Mouse (Mus musculus): Measurements from ENCODE around the gene Mup20. TPM values are rescaled to one million over a fixed set of nuclear protein-coding genes. Genes with fewer than 3 reads are reported as not detected.
"Not testable (repeated sequence)": the region's sequence is repeated elsewhere in the genome, so short reads cannot be mapped to it uniquely, and the experiment has no call there.

The Mup20 gene
- not detected in 2 replicates for polyA plus RNA-seq (2015; fragmentation: Nextera tagmentation; extraction: Ambion mirVana)

DNA sequence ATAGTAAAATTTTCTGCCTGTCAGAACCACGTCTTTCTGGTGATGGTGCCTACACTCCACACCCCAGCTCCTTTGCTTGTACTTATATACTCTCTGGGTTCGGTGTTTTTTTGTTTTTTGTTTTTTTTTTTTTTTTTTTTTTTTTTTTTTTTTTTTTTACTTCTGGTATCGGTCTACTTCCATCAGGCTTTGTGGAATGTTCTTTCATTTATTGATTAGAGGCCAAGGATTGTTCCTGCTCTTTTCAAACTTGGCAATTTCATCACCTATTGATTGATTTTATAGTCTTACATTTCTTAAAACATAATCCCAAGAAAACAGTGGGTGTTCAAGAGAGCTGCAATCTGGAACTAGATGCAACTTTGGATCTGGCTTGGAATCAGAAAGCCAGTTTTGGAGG is at the start of gene Mup20:
Gene Mup20 (minus strand): TSS at position 101 of the 400 bp plus-strand sequence.
- not testable (repeated sequence) for H3K4me3 ChIP-seq (ENCODE audit: low read length); H3K9ac ChIP-seq (ENCODE audit: low read depth, low read length); H3K4me2 ChIP-seq (ENCODE audit: low read depth, low read length); H3K27ac ChIP-seq (ENCODE audit: low read length); H3K4me1 ChIP-seq (ENCODE audit: control insufficient read depth, insufficient read depth, low read length); H3K27me3 ChIP-seq (replicated peaks; ENCODE audit: control insufficient read depth, insufficient read depth, low read length); H3K36me3 ChIP-seq (ENCODE audit: control insufficient read depth, insufficient read depth, low read length); ATAC-seq; H3K9me3 ChIP-seq (ENCODE audit: control insufficient read depth, low read length)
- 76% methylated on average over 2 of the region's 3 CpGs for WGBS

DNA sequence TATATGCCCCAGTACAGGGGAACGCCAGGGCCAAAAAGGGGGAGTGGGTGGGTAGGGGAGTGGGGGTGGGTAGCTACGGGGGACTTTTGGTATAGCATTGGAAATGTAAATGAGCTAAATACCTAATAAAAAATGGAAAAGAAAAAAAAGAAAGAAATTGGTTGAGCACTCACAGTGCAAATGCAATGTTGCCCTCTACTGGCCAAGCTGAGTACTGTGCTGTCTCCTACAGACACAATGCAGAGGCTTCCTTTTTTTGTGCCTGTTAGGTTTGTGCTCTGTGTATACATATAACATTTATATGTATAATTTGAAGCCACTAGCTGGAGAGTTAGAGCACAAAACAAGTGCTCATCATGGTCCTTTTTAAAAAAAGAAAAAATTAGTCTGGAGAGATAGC is 49.4 kb upstream of the Mup20 start:
- H3K9ac ChIP-seq (ENCODE audit: low read depth, low read length); ATAC-seq: not testable (repeated sequence)
- WGBS: 60% methylated on average over 1 of the region's 2 CpGs

DNA sequence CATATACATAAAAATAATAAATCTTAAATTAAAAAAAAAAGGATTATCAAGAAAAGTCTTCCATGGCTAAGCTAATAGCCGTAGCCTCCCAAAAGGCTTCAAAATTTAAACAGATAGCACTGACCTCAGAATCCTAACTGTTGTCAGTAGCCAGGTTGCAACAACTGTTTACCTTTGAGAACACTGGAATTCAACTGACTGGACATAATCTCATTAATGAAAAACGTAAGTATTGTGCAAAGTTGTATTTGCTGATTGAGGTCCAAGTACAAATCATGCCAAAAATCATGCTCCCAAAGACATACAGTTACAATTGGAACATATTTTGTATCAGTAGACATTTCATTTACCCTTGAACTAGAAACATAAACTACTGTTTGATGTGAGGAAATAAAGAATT is 34.0 kb upstream of the Mup20 start:
- Histone ChIP-seq H3K9ac (ENCODE audit: low read depth, low read length) (no peak overlapping the region), H3K4me2 (ENCODE audit: low read depth, low read length) (no peak overlapping the region), H3K36me3 (ENCODE audit: control insufficient read depth, insufficient read depth, low read length) (no peaks in the 10 kb centered on the region), H3K4me1 (ENCODE audit: control insufficient read depth, insufficient read depth, low read length) (no peaks in the 10 kb centered on the region), H3K9me3 (ENCODE audit: control insufficient read depth, low read length) (no peaks in the 10 kb centered on the region), H3K27ac (ENCODE audit: low read length) (no peak overlapping the region), H3K4me3 (ENCODE audit: low read length) (no peak overlapping the region), H3K27me3 (replicated peaks; ENCODE audit: control insufficient read depth, insufficient read depth, low read length) (no peaks in the 10 kb centered on the region)
- ATAC-seq: no peak
- 77% methylated on average over 2 of the region's 2 CpGs for WGBS

More for the DNA sequence above, 49.4 kb upstream of the Mup20 start:
- not testable (repeated sequence) for H3K4me1 ChIP-seq (ENCODE audit: control insufficient read depth, insufficient read depth, low read length); H3K36me3 ChIP-seq (ENCODE audit: control insufficient read depth, insufficient read depth, low read length); H3K4me2 ChIP-seq (ENCODE audit: low read depth, low read length); H3K9me3 ChIP-seq (ENCODE audit: control insufficient read depth, low read length); H3K27ac ChIP-seq (ENCODE audit: low read length); H3K27me3 ChIP-seq (replicated peaks; ENCODE audit: control insufficient read depth, insufficient read depth, low read length); H3K4me3 ChIP-seq (ENCODE audit: low read length)

DNA sequence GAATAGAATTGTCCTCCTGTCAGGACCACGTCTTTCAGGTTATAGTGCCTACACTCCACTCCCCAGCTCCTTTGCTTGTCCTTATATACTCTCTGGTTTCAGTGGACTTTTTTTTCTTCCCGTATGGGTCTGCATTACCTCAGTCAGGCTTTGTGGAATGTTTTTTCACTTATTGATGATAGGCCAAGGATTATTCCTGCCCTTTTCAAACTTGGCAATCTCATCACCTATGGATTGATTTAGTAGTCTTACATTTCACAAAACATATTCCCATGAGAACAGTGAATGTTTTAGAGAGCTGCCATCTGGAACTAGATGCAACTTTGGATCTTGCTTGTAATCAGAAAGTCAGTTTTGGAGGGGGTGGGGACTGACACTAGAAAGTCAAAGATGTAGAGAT is 33.3 kb upstream of the Mup20 start, which contains the start of gene Mup3:
Gene Mup3 (minus strand): TSS at position 102 of the 400 bp plus-strand sequence.
- Histone ChIP-seq H3K9ac (ENCODE audit: low read depth, low read length) (no peak within 1 kb of the TSS), H3K9me3 (ENCODE audit: control insufficient read depth, low read length) (no peaks in the 10 kb centered on the region), H3K4me1 (ENCODE audit: control insufficient read depth, insufficient read depth, low read length) (no peaks in the 10 kb centered on the region), H3K4me2 (ENCODE audit: low read depth, low read length) (no peak within 1 kb of the TSS), H3K4me3 (ENCODE audit: low read length) (no peak within 1 kb of the TSS), H3K27ac (ENCODE audit: low read length) (no peak within 1 kb of the TSS), H3K27me3 (replicated peaks; ENCODE audit: control insufficient read depth, insufficient read depth, low read length) (no peaks in the 10 kb centered on the region), H3K36me3 (ENCODE audit: control insufficient read depth, insufficient read depth, low read length) (no peaks in the 10 kb centered on the region)
- no peak for ATAC-seq
- WGBS: 76% methylated on average over 2 of the region's 2 CpGs

DNA sequence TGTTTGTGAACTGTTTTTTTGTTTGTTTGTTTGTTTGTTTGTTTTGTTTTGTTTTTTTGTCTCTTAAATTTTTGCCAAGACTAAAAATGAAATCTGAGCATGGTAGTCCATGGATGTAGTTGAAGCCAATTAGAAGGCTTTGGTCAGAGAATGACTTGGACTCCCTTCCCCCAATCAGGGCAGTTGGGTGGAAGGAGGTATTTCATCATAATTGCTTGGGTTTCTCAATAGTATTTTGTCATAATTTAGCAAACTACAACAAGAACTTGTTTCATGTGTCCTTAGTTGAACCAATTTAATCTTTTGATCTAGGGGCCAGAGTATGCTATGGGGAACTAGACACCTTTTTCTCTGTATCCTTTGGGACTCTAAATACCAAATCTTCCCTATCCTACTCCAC is 28.8 kb upstream of the Mup20 start:
- Histone ChIP-seq H3K4me3 (ENCODE audit: low read length) (no peak overlapping the region), H3K4me2 (ENCODE audit: low read depth, low read length) (no peak overlapping the region), H3K4me1 (ENCODE audit: control insufficient read depth, insufficient read depth, low read length) (no peaks in the 10 kb centered on the region), H3K9me3 (ENCODE audit: control insufficient read depth, low read length) (no peaks in the 10 kb centered on the region), H3K9ac (ENCODE audit: low read depth, low read length) (no peak overlapping the region), H3K36me3 (ENCODE audit: control insufficient read depth, insufficient read depth, low read length) (no peaks in the 10 kb centered on the region), H3K27ac (ENCODE audit: low read length) (no peak overlapping the region), H3K27me3 (replicated peaks; ENCODE audit: control insufficient read depth, insufficient read depth, low read length) (no peaks in the 10 kb centered on the region)
- ATAC-seq: no peak

DNA sequence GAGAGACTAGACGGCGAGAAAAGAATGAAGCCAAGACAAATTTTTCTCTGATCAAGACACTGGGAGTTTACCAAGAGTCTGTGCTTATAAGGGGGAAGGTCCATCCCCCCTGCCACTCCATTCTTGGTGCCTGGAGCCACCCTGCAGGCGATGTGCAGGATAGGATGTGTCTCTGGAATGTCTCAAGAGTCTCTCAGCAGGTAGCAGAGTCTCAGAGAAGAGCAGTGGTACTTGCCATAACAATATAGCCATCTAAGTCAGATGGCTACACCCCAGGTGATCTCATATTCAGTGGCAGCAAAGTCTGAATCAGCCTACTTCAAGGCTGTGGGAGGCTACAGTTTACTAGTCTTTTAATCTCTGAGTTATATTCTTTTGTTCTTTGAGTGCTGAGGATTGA is 21.2 kb upstream of the Mup20 start:
- ATAC-seq: no peak
- 71% methylated on average over 3 of the region's 3 CpGs for WGBS
- Histone ChIP-seq H3K4me1 (ENCODE audit: control insufficient read depth, insufficient read depth, low read length) (no peaks in the 10 kb centered on the region), H3K27me3 (replicated peaks; ENCODE audit: control insufficient read depth, insufficient read depth, low read length) (no peaks in the 10 kb centered on the region), H3K27ac (ENCODE audit: low read length) (no peak overlapping the region), H3K9ac (ENCODE audit: low read depth, low read length) (no peak overlapping the region), H3K4me2 (ENCODE audit: low read depth, low read length) (no peak overlapping the region), H3K9me3 (ENCODE audit: control insufficient read depth, low read length) (no peaks in the 10 kb centered on the region), H3K36me3 (ENCODE audit: control insufficient read depth, insufficient read depth, low read length) (no peaks in the 10 kb centered on the region), H3K4me3 (ENCODE audit: low read length) (no peak overlapping the region)

DNA sequence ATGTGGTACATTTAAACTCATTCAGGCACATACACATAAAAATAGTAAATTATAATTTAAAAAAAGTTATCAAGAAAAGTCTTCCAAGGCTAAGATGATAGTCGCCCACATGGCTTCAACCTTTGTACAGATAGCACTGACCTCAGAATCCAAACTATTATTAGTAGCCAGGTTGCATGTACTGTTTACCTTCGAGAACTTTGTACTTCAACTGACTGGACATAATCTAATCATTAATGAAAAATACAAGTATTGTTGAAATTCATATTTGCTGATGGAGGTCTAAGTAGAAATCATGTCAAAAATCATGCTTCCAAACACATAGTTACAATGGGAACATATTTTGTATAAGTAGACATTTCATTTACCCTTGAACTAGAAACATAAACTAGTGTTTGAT is 822 bp upstream of the Mup20 start:
- ATAC-seq; H3K27me3 ChIP-seq (replicated peaks; ENCODE audit: control insufficient read depth, insufficient read depth, low read length); H3K9ac ChIP-seq (ENCODE audit: low read depth, low read length); H3K4me3 ChIP-seq (ENCODE audit: low read length); H3K36me3 ChIP-seq (ENCODE audit: control insufficient read depth, insufficient read depth, low read length); H3K4me1 ChIP-seq (ENCODE audit: control insufficient read depth, insufficient read depth, low read length); H3K4me2 ChIP-seq (ENCODE audit: low read depth, low read length); H3K9me3 ChIP-seq (ENCODE audit: control insufficient read depth, low read length); H3K27ac ChIP-seq (ENCODE audit: low read length): not testable (repeated sequence)
- 83% methylated on average over 2 of the region's 2 CpGs for WGBS

DNA sequence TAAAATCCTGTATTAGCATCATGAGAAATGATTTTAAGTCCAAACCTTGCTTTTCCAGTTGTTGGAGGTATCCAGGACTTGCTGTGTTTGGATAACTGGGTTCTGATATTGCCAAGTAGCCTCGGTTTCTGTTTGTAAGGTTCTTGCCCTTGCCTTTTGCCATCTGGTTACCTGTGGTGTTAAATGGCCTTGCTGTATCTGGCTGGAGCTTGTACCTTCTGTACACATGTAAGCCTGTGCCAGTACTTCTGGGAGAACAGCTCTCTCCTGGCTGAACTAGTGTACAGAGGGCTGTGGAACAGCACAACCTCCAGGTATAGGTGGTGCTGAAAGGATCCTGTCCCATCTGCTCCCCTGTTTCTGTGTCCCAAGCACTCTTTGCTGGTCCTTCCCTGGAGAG is 27.7 kb downstream of the Mup20 start:
- 77% methylated on average over 1 of the region's 1 CpGs for WGBS
- H3K27me3 ChIP-seq (replicated peaks; ENCODE audit: control insufficient read depth, insufficient read depth, low read length): no peaks in the 10 kb centered on the region

DNA sequence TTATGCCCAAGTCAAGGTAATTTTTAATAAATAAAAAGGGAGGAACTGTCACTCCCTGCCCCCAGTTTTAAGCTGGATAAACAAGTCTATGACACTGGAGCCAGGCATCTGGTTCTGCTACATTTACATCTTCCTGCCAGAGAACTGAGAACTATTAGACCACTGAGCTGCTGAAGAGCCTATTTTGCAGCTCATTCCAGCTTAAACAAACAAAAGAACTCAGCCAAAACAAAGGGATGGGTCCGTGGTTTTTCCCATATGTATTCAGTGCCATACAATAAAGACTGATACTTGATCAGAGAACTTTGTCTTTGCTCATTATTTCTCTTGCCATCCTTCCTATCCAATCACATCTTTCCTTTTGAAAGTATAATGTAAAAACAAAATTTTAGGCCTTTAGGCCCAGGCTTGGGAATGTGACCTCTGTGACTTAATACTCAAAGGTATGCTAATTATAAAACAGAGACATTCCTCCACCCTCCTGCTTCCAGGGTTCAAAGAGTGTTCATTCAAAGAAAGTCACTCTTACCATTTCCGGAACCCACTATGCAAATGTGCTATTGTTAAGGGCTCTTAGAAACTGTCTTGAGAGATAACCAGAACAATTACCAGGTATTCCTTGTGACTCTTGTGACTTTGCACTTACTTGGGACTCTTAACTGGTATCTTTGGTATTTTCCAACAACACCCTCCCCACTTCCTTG is 29.6 kb downstream of the Mup20 start:
- Histone ChIP-seq H3K36me3 (ENCODE audit: control insufficient read depth, insufficient read depth, low read length) (no peaks in the 10 kb centered on the region), H3K4me3 (ENCODE audit: low read length) (no peak overlapping the region), H3K27me3 (replicated peaks; ENCODE audit: control insufficient read depth, insufficient read depth, low read length) (no peaks in the 10 kb centered on the region), H3K9me3 (ENCODE audit: control insufficient read depth, low read length) (no peaks in the 10 kb centered on the region), H3K4me2 (ENCODE audit: low read depth, low read length) (no peak overlapping the region), H3K4me1 (ENCODE audit: control insufficient read depth, insufficient read depth, low read length) (no peaks in the 10 kb centered on the region), H3K27ac (ENCODE audit: low read length) (no peak overlapping the region), H3K9ac (ENCODE audit: low read depth, low read length) (no peak overlapping the region)
- ATAC-seq: no peak
- 57% methylated on average over 2 of the region's 2 CpGs for WGBS

More for the DNA sequence above, 27.7 kb downstream of the Mup20 start:
- no peaks in the 10 kb centered on the region for H3K4me1 ChIP-seq (ENCODE audit: control insufficient read depth, insufficient read depth, low read length)
- no peak overlapping the region for H3K4me2 ChIP-seq (ENCODE audit: low read depth, low read length)
- H3K36me3 ChIP-seq (ENCODE audit: control insufficient read depth, insufficient read depth, low read length): no peaks in the 10 kb centered on the region
- no peak for ATAC-seq
- H3K9ac ChIP-seq (ENCODE audit: low read depth, low read length): no peak overlapping the region
- H3K4me3 ChIP-seq (ENCODE audit: low read length): no peak overlapping the region
- no peak overlapping the region for H3K27ac ChIP-seq (ENCODE audit: low read length)
- no peaks in the 10 kb centered on the region for H3K9me3 ChIP-seq (ENCODE audit: control insufficient read depth, low read length)

DNA sequence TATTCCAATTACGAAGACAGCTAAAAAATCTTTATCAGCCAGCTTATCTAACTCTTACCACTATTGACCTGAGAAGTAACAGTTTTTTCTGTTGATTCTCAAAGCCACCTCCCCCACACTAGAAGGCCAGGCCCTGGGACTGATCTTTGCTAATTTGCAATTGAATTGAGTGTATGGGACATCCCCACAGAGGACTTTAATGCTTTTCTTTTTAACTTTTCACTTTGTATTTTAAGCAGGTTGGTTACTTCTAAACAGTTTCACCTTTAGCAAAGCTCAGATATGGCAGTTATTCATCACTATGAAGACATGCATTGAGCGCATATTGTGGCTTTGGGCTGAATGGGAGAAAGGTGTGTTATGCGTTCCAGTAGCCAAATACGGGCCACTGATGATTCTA is 30.3 kb downstream of the Mup20 start:
- ATAC-seq: no peak
- Histone ChIP-seq H3K4me2 (ENCODE audit: low read depth, low read length) (no peak overlapping the region), H3K4me1 (ENCODE audit: control insufficient read depth, insufficient read depth, low read length) (no peaks in the 10 kb centered on the region), H3K27ac (ENCODE audit: low read length) (no peak overlapping the region), H3K4me3 (ENCODE audit: low read length) (no peak overlapping the region), H3K36me3 (ENCODE audit: control insufficient read depth, insufficient read depth, low read length) (no peaks in the 10 kb centered on the region), H3K27me3 (replicated peaks; ENCODE audit: control insufficient read depth, insufficient read depth, low read length) (no peaks in the 10 kb centered on the region), H3K9me3 (ENCODE audit: control insufficient read depth, low read length) (no peaks in the 10 kb centered on the region), H3K9ac (ENCODE audit: low read depth, low read length) (no peak overlapping the region)
- WGBS: 89% methylated on average over 4 of the region's 4 CpGs
